Mouse (Mus musculus) heart, postnatal 0 days (tissue): ENCODE results near the gene Hsp90aa1.

Experiments
- CTCF ChIP-seq: IDR thresholded peaks from 2 replicates; pipeline ENCODE4 v1.5.1; 2016; ENCODE audit warnings: antibody characterized with exemption, control low read depth, low read depth
- EP300 ChIP-seq: IDR thresholded peaks from 2 replicates; pipeline ENCODE4 v1.6.1; 2016; ENCODE audit warnings: antibody characterized with exemption, low read depth

GRCm38 (mm10) chr12:110683580-110683979 lies 18.9 kb downstream of the Hsp90aa1 start:
- TF ChIP-seq CTCF, result no peak
- no peak for TF ChIP-seq EP300
